Mouse (Mus musculus) hematopoietic stem cell, adult 5-6 weeks (primary cell): Measurements from ENCODE around the gene Ppil4. TPM values are rescaled to one million over a fixed set of nuclear protein-coding genes. Genes with fewer than 3 reads are reported as not detected.

Experiments
- ATAC-seq, 2 experiments: fragments of 125-278 bp in 1 of 2; replicated peaks in 1 of 2; 2 replicates each; pipeline ENCODE4 v1.8.0; 2016 to 2017; ENCODE audit warnings: inconsistent platforms in 2 of 2, mild to moderate bottlenecking in 2 of 2, moderate number of reproducible peaks in 2 of 2, low read depth in 1 of 2, moderate TSS enrichment in 1 of 2; ENCODE audit not compliant: low FRiP score in 2 of 2, poor library complexity in 2 of 2, severe bottlenecking in 2 of 2, insufficient read depth in 1 of 2, low TSS enrichment in 1 of 2
- total RNA-seq: library from RNA; stranded (forward); fragments of 172-1452, 232-1000 nt; gene quantifications from 2 replicates; pipeline ENCODE4 v1.2.3, GENCODE M21; 2017

The Ppil4 gene
- total RNA-seq, 1 experiment from 2014 or later = 99.6 TPM

GRCm38 (mm10) chr10:7841571-7842080 lies 48.9 kb downstream of the Ppil4 start:
- ATAC-seq = peak; percentile 83 to 90

GRCm38 (mm10) chr10:7843181-7843580 lies 50.5 kb downstream of the Ppil4 start:
- no peak for ATAC-seq

DNA sequence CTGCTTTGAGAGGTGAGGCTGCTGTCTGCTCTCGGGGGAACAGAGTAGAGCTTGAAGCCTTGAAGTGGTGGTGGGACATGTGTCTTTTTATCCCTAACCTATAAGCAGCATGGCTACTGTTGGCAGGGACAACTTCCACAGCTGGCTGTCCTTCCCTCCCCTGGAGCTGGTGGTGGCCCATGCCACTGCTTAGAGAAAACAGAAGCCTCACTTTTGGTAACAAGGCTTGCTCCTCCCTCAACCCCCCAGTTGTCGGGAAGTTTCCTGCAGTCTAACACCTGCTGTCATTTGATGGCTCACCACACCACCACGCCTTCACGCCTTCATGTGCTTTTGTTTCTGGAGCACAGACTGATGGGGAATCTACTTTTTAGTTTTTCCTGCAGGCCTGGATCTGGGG lies 51.5 kb downstream of the Ppil4 start:
- ATAC-seq = no peak

- ATAC-seq = no peak
Observed at GRCm38 (mm10) chr10:7845136-7845535, 52.4 kb downstream of the Ppil4 start.

DNA sequence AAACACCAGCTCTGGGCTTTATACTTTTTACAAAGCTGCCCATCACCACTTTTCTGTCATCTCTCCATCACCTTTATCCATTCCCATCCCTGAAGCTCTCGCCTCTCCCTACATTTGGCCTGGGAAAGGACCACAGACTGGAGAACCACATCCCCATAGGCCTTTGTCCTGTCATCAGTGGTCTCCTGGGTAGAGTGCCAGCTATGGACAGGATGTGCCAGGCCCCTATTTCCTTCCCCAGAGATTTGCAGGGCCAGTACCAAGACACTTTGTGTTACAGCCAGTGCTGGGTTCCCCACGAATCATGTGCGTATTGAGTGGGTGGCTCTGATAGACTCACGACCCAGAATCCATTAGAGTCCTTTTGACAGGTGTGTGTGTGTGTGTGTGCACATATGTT lies 53.3 kb downstream of the Ppil4 start:
- no peak for ATAC-seq

DNA sequence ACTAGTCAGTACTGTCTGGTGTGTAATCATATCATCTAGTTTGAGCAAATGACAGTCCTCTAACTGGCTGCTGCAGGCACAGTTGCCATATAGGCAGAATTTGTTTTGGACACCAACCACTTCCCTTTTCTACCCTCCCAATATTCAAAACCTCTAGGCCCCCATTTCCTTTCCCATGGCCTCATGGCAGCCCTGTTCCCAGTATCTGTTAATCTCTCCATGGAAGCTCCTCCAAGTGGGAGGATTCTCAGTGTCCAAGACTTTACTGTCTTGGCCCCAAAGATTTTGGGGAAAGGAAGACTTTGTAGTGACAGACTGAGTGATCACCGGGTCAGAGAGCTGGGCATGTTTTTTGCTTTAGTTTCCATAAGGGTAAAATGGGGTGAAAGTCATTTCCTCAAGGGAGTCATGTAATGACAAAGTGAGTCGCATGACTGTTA lies 54.5 kb downstream of the Ppil4 start:
- peak; percentile 67 to 68 for ATAC-seq

DNA sequence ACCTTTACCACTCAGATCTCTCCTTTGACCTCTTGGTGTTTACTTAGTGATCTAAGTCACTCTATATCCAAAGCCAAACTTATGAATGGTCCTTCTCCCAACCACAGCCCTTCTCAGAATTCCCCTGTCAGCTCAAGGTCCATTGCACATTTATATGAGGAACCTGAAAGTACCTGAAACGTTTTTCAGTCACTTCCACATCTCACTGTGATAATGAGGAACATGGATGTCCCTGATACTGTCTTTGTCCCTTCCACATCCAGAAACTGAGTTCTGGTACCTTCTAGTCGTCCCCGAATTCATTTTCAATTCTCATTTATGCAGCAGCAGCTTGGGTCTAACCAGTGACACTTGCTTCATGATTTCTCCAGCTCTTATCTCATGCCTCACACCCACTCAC lies 59.2 kb downstream of the Ppil4 start:
- ATAC-seq = no peak

DNA sequence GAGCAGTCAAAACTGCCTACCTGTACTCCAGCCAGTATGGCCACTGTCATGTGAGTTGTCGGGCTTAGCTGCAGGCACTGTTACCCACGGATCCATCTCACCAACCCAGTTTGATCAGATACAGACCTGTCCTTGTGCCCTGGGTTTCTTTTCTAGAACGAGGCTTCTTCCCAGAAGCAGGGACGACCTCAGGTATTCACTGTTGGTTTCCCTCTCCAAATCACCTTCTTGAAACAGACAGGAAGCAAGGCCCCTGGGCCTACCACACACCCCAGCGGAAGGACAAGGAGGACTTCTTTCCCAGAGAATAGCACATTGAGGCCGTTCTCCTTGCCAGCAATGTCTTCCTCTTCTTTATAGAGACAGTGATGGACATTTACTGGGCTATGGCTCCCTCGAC lies 67.8 kb downstream of the Ppil4 start:
- ATAC-seq = no peak

DNA sequence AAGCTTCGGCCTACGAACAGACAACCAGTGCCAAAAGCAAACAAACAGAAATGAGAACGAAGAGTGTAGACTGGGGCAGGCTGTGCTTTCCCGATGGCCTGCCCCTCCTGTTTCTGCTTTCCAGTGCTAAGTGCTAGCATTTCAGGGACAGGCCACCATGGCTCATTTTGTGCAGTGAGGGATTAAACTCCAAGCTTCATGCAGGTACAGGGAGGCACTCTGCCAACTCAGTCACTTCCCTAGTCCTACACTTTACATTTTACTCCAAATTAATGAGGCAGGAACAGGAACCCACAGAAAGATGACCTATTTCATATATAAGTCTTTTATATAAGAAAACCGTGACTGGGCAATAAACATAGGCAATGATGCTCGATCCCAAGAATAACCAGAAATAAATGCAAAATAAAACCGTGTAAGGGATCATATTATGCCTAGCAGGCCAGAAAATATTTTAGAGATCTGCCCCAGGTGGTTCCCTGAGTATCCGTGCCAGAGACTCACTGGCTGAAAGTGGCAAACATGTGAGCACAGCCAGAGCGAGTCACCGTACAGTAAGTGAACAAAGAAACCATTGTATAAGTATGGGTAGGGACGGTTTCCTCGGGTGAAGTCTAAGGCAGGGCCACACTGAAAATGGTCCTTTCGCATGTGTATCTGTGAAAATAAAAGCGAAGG lies 68.7 kb downstream of the Ppil4 start:
- ATAC-seq = no peak

DNA sequence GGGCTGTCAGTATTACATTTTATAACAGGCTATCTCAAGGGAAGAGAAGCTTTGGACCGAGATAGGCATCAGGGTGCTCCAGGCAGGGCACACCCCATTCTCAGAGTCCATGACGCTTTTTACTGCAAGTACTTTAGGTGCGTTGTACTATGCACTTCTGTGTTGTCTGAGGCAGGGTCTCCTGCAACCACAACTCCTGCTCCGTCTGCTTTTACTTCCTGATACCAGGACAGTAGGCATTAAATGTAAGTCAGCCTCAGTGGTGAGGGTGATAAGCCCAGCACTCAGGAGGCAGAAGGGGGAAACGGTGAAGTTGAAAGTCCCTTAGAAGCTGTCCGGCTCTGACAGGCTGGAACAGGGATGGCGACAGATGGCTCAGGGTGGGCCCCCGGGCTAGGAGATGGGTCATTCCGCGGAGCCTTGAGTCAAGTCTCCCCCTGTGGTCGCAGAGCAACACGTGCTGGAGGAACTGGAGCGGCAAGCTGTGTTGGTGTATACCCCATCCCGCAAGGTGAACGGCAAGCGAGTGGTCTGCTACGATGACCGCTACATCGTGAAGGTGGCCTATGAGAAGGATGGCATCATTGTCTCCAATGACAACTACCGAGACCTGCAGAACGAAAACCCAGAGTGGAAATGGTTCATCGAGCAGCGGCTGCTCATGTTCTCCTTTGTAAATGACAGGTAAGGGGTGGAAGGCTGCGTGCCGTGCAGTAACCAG lies 69.4 kb downstream of the Ppil4 start:
- ATAC-seq = no peak

DNA sequence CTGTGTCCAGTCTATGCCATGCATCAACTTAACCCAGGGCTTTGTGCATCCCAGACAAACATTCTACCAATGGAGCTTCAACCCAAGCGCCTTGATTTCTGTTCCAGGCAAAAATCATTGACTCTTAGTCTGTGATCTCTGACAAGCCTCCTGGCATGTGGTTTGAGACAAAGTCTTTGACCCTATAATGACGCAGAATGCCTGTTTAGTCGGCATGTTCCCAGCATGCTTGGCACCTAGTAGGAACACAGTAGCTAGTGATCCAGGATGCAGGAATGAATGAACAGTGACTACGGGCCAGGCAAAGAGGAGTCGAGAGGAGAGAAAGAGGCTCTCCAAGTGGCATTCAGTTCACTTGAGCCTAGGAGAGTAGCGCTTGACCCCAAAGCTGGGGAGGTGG lies 70.7 kb downstream of the Ppil4 start:
- no peak for ATAC-seq

DNA sequence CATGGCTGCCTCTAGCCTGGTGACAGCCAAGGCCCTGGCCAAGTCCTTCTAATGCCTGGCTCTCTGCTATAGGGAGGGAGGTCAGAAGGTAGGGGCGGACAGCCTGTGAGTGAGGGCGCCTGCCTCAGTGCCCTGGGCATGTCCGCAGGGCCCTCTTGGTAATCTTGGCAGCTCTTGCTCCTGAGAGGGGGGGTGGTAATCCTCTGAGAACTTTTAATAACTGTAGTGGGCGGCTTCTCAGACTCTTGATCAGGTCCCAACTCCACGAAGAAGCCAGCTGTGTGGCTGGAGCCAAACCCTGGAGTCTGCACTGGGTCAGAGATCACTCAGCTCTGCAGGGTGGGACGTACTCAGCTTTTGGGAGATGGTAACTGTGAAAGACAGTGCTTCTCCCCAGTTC lies 71.5 kb downstream of the Ppil4 start:
- ATAC-seq = no peak

- no peak for ATAC-seq
Observed at GRCm38 (mm10) chr10:7864806-7865205, 72.1 kb downstream of the Ppil4 start.

GRCm38 (mm10) chr10:7866762-7867665 lies 74.3 kb downstream of the Ppil4 start:
- ATAC-seq = no peak

- no peak for ATAC-seq
Observed at GRCm38 (mm10) chr10:7867666-7868030, 75.0 kb downstream of the Ppil4 start.

DNA sequence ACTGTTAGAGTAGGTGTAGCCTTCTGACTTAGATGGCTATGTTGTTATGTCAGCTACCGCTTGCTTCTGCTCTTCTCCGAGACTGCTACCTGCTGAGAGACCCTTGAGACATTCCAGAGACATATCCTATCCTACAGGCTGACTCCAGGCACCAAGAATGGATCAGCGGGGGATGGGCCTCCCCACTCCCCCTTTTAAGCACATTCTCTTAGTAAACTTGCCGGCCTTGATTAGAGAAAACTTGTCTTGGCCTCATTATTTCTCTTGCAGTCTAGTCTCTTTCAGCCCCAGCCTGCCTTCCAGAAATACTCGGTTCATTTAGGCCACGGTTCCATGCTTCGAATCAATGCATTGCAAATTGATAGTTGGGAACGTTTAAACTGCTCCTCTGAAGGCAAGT lies 77.1 kb downstream of the Ppil4 start:
- no peak for ATAC-seq

DNA sequence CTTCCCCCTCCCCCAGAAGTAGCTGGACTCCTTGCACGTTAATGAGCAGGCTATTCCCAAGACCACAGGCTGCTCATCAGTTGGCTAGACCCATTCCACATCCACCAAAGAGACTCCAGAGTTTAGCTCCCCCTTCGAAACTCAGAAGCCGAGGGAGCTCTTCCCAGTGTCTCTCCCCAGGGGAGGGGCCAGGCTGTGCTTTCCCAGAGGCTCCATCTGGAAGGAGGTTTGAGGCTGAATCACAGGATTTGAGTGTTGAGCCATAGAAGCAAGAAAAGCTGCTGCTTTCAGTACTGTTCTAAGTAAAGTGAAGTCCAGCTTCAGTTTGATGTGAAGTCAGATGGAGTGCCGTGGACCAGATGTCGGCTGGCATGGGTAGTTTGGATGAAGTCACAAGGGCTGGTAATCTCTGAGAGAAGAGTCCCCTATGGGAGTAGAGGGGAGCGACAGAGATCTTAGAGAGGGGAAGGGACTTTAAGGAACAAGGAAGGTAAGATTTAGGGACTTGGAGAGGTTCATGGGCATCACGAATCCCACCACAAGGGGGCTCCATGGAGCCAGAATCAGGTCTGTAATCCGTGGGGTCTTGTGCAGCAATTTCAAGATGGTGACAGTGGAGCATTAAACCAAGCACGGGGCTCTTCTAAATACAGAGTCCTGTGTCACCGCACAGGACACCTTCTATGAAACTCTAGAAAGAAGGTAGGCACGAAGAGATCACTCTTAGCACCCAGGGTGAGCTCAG lies 78.1 kb downstream of the Ppil4 start:
- peak in 1 of 2 experiments; percentile 45; a peak in 1 of 4 replicates for ATAC-seq
